Mouse (Mus musculus): Measurements from ENCODE around the gene Usb1. TPM values are rescaled to one million over a fixed set of nuclear protein-coding genes. Genes with fewer than 3 reads are reported as not detected.

Gene Usb1
- polyA plus RNA-seq, 1 experiment from 2014 or later = 45.8 TPM

DNA sequence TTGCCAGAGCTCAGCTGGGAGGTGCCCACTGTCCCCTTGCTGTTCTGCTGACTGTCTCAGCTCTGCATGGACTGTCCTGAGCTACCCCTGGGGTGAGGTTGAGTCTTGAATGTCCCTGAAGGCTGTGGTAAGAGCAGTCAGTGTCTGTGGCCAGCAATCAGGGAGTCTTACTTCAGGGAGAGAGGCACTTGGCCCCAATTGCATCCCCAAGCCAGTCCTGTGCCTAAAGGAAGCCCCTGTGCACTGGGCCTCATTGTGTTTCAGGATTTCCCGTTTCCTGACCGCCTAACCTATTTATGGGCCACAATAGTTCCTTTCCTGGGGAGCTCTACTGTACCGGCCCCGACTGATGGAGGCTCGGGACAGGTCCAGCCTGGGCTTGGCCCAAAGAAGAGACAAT is 60.5 kb downstream of the Usb1 start:
- Histone ChIP-seq H3K27ac (ENCODE audit: low read length) (peak overlapping the region; percentile 41; the same call in 1 of the 2 replicates), H3K4me1 (ENCODE audit: control insufficient read depth, insufficient read depth, low read length) (peaks cover 10% of the 10 kb centered on the region), H3K27me3 (replicated peaks; ENCODE audit: control insufficient read depth, insufficient read depth, low read length) (no peaks in the 10 kb centered on the region), H3K9me3 (ENCODE audit: control insufficient read depth, low read length) (no peaks in the 10 kb centered on the region), H3K4me3 (ENCODE audit: low read length) (no peak overlapping the region), H3K36me3 (ENCODE audit: control insufficient read depth, insufficient read depth, low read length) (no peaks in the 10 kb centered on the region), H3K9ac (ENCODE audit: low read depth, low read length) (no peak overlapping the region), H3K4me2 (ENCODE audit: low read depth, low read length) (no peak overlapping the region)
- ATAC-seq = peak; percentile 31; the same call in 1 of the 2 replicates
- 72% methylated on average over 5 of the region's 5 CpGs for WGBS

DNA sequence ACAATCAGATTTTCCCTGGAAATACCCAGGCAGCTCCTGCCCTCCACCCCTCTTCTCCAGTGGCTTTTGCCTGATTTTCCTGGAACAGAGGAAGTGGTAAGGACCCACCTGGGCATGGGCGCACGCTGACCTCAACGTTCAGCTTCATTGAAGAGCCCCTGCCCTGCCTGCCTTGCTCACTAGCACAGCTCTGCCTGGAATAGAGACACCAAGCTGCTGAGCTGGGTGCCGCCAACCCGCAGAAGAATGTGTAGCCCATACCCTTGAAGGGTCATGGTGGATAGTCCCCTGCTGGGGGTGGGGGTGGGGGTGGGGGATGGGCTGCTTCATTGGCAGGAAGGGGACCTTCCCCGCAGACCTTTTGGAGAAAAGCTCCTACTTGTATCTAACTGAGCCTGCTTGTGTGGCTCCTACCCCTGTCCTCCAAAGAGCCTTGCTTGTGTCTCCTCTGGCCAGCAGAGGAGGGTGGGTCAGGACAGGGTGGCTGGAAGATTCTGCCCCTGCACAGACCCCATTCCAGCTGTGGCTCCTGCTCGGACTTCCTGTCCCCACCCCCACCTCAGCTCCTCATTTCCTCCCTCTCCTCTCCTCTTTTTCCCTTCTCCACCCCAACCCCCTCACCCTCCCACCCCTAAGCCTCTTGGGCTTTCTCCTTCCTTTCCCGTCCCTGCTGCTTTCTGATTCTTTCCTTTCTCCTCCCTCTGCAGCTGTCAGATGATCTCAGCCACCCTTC is 63.3 kb downstream of the Usb1 start:
- Histone ChIP-seq H3K36me3 (ENCODE audit: control insufficient read depth, insufficient read depth, low read length) (no peaks in the 10 kb centered on the region), H3K27me3 (replicated peaks; ENCODE audit: control insufficient read depth, insufficient read depth, low read length) (no peaks in the 10 kb centered on the region), H3K9ac (ENCODE audit: low read depth, low read length) (no peak overlapping the region), H3K4me1 (ENCODE audit: control insufficient read depth, insufficient read depth, low read length) (peaks cover 10% of the 10 kb centered on the region), H3K9me3 (ENCODE audit: control insufficient read depth, low read length) (no peaks in the 10 kb centered on the region), H3K4me2 (ENCODE audit: low read depth, low read length) (no peak overlapping the region), H3K27ac (ENCODE audit: low read length) (peak overlapping the region; percentile 37), H3K4me3 (ENCODE audit: low read length) (no peak overlapping the region)
- no peak for ATAC-seq
- WGBS = 33% methylated on average over 8 of the region's 8 CpGs

DNA sequence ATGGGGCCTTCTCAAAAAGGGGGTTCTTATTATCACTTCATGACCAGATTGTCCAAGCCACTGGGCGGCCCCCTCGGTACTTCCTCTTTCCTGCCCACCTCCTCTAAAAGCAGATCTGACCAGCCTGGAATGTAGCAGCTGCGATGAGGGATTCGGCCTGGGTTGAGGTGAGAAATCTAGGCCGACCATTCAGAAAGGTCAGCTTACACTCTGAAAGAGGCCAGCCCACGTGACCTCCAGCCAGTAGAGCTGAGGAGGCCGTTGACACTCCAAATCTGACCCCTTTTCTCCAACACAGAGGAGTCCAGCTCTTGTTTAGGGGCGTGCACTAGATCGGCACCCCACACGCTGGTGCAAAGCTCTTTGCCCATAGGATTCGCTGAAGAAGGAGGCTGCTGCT is 64.7 kb downstream of the Usb1 start:
- no peaks in the 10 kb centered on the region for H3K27me3 ChIP-seq (replicated peaks; ENCODE audit: control insufficient read depth, insufficient read depth, low read length)
- no peak for ATAC-seq
- H3K4me3 ChIP-seq (ENCODE audit: low read length) = no peak overlapping the region
- H3K9ac ChIP-seq (ENCODE audit: low read depth, low read length) = no peak overlapping the region
- no peak overlapping the region for H3K4me2 ChIP-seq (ENCODE audit: low read depth, low read length)
- H3K4me1 ChIP-seq (ENCODE audit: control insufficient read depth, insufficient read depth, low read length) = peaks cover 10% of the 10 kb centered on the region
- whole genome bisulfite sequencing = 63% methylated on average over 11 of the region's 11 CpGs
- H3K36me3 ChIP-seq (ENCODE audit: control insufficient read depth, insufficient read depth, low read length) = no peaks in the 10 kb centered on the region
- no peaks in the 10 kb centered on the region for H3K9me3 ChIP-seq (ENCODE audit: control insufficient read depth, low read length)
- 0 out of 2 replicates have a peak overlapping the region, but pooled peaks have one; percentile 7 for H3K27ac ChIP-seq (ENCODE audit: low read length)

Other genes with a start within 250 kb of the Usb1 start
- 23.4 and 30.9 TPM in 2 replicates for gene Kifc3, start 129.5 kb upstream of the Usb1 start, polyA plus RNA-seq (2015; fragmentation: Nextera tagmentation; extraction: Ambion mirVana)
- 0.49 and 0.65 TPM in 2 replicates for gene Cngb1, start 25.7 kb upstream of the Usb1 start, polyA plus RNA-seq (2015; fragmentation: Nextera tagmentation; extraction: Ambion mirVana)
- not detected in 2 replicates for gene Tepp, start 21.7 kb upstream of the Usb1 start, polyA plus RNA-seq (2015; fragmentation: Nextera tagmentation; extraction: Ambion mirVana)
- 4.5 and 5.2 TPM in 2 replicates for gene Zfp319, start 334 bp upstream of the Usb1 start, polyA plus RNA-seq (2015; fragmentation: Nextera tagmentation; extraction: Ambion mirVana)
- gene Mmp15, start 20.0 kb downstream of the Usb1 start, polyA plus RNA-seq (2015; fragmentation: Nextera tagmentation; extraction: Ambion mirVana) = 7.9 and 8.3 TPM in 2 replicates
- 100 and 113 TPM in 2 replicates for gene Cfap20, start 102.6 kb downstream of the Usb1 start, polyA plus RNA-seq (2015; fragmentation: Nextera tagmentation; extraction: Ambion mirVana)
- gene Csnk2a2, start 157.8 kb downstream of the Usb1 start, polyA plus RNA-seq (2015; fragmentation: Nextera tagmentation; extraction: Ambion mirVana) = 5.1 and 5.5 TPM in 2 replicates
- 0.13 TPM in 1 of 2 replicates, not detected in the other for gene Ccdc113, start 201.8 kb downstream of the Usb1 start, polyA plus RNA-seq (2015; fragmentation: Nextera tagmentation; extraction: Ambion mirVana)
- not detected in 2 replicates for gene Prss54, start 244.1 kb downstream of the Usb1 start, polyA plus RNA-seq (2015; fragmentation: Nextera tagmentation; extraction: Ambion mirVana)

All from intestine, embryonic 16.5 days (tissue).